Mouse (Mus musculus): ENCODE measurements around the gene Col6a6.
"Not testable (repeated sequence)": the region's sequence is repeated elsewhere in the genome, so short reads cannot be mapped to it uniquely, and the experiment has no call there.

The Col6a6 gene

GRCm38 (mm10) chr9:105659877-105660276 lies 168.1 kb downstream of the Col6a6 start:
- no peak for DNase-seq (ENCODE audit: low spot score)

GRCm38 (mm10) chr9:105658216-105658615 lies 169.7 kb downstream of the Col6a6 start:
- no peak for DNase-seq (ENCODE audit: low spot score)

DNA sequence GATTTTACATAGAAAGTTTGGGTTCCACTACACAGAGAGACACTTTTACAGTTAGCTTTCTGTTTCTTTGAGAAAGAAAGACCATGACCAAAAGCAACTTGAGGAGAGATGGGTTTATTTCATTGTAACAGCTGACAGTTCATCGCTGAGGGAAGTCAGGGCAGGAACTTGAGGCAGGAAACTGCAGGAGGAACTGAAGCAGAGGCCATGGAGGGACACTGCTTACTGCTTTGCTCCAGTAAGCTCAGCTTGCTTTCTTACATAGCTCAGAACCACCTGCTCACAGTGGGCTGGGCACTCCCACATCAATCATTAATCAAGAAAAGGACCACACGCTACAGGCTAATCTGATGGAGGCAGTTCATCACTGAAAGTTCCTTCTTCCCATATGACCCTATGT lies 171.8 kb downstream of the Col6a6 start:
- DNase-seq (ENCODE audit: low spot score), result no peak

- peak; percentile 78 for DNase-seq (ENCODE audit: low spot score)
Measured at GRCm38 (mm10) chr9:105642460-105643371, 185.2 kb downstream of the Col6a6 start, which contains the start of gene Pik3r4. Gene Pik3r4, plus strand, starts transcription at chr9:105642978.

GRCm38 (mm10) chr9:105641377-105641776 lies 186.6 kb downstream of the Col6a6 start:
- not testable (repeated sequence) for DNase-seq (ENCODE audit: low spot score)
